Mouse (Mus musculus): Measurements from ENCODE around the gene Pola1. TPM values are rescaled to one million over a fixed set of nuclear protein-coding genes. Genes with fewer than 3 reads are reported as not detected.

Gene Pola1
- polyA plus RNA-seq, 1 experiment, result 1.7 TPM

GRCm38 (mm10) chrX:93650738-93651137 is 18.8 kb upstream of the Pola1 start:
- H3K4me1 ChIP-seq (ENCODE audit: control insufficient read depth, insufficient read depth, low read length), result no peaks in the 10 kb centered on the region

GRCm38 (mm10) chrX:93644022-93644421 is 12.1 kb upstream of the Pola1 start:
- no peaks in the 10 kb centered on the region for H3K4me1 ChIP-seq (ENCODE audit: control insufficient read depth, insufficient read depth, low read length)
- TF ChIP-seq CTCF (IDR thresholded peaks at IDR 0.05; ENCODE audit: extremely low read depth, insufficient read depth, low read length), result no peak
- TF ChIP-seq POLR2A (IDR thresholded peaks at IDR 0.05; ENCODE audit: extremely low read depth, insufficient read depth, low read length), result no peak

More at GRCm38 (mm10) chrX:93650738-93651137, 18.8 kb upstream of the Pola1 start:
- Histone ChIP-seq H3K4me3 (ENCODE audit: insufficient read depth, low read length) (no peak overlapping the region), H3K27ac (ENCODE audit: insufficient read depth, low read length) (no peak overlapping the region)
- no peak for TF ChIP-seq CTCF (IDR thresholded peaks at IDR 0.05; ENCODE audit: extremely low read depth, insufficient read depth, low read length)
- TF ChIP-seq POLR2A (IDR thresholded peaks at IDR 0.05; ENCODE audit: extremely low read depth, insufficient read depth, low read length), result no peak

GRCm38 (mm10) chrX:93643600-93643999 is 11.6 kb upstream of the Pola1 start:
- Histone ChIP-seq H3K27ac (ENCODE audit: insufficient read depth, low read length) (no peak overlapping the region), H3K4me1 (ENCODE audit: control insufficient read depth, insufficient read depth, low read length) (no peaks in the 10 kb centered on the region), H3K4me3 (ENCODE audit: insufficient read depth, low read length) (no peak overlapping the region)
- no peak for TF ChIP-seq CTCF (IDR thresholded peaks at IDR 0.05; ENCODE audit: extremely low read depth, insufficient read depth, low read length)
- TF ChIP-seq POLR2A (IDR thresholded peaks at IDR 0.05; ENCODE audit: extremely low read depth, insufficient read depth, low read length), result no peak

More at GRCm38 (mm10) chrX:93644022-93644421, 12.1 kb upstream of the Pola1 start:
- Histone ChIP-seq H3K4me3 (ENCODE audit: insufficient read depth, low read length) (no peak overlapping the region), H3K27ac (ENCODE audit: insufficient read depth, low read length) (no peak overlapping the region)

- TF ChIP-seq CTCF (IDR thresholded peaks at IDR 0.05; ENCODE audit: extremely low read depth, insufficient read depth, low read length), result no peak
- Histone ChIP-seq H3K27ac (ENCODE audit: insufficient read depth, low read length) (no peak overlapping the region), H3K4me1 (ENCODE audit: control insufficient read depth, insufficient read depth, low read length) (no peaks in the 10 kb centered on the region), H3K4me3 (ENCODE audit: insufficient read depth, low read length) (no peak overlapping the region)
Observed at GRCm38 (mm10) chrX:93634861-93635375, 3.0 kb upstream of the Pola1 start.

GRCm38 (mm10) chrX:93630256-93630655 is 1.7 kb downstream of the Pola1 start:
- no peak overlapping the region for H3K27ac ChIP-seq (ENCODE audit: insufficient read depth, low read length)
- TF ChIP-seq CTCF (IDR thresholded peaks at IDR 0.05; ENCODE audit: extremely low read depth, insufficient read depth, low read length) (no peak), POLR2A (IDR thresholded peaks at IDR 0.05; ENCODE audit: extremely low read depth, insufficient read depth, low read length) (no peak)
- no peaks in the 10 kb centered on the region for H3K4me1 ChIP-seq (ENCODE audit: control insufficient read depth, insufficient read depth, low read length)
- no peak overlapping the region for H3K4me3 ChIP-seq (ENCODE audit: insufficient read depth, low read length)

GRCm38 (mm10) chrX:93602214-93602613 is 29.7 kb downstream of the Pola1 start:
- no peaks in the 10 kb centered on the region for H3K4me1 ChIP-seq (ENCODE audit: control insufficient read depth, insufficient read depth, low read length)
- H3K4me3 ChIP-seq (ENCODE audit: insufficient read depth, low read length), result no peak overlapping the region
- TF ChIP-seq POLR2A (IDR thresholded peaks at IDR 0.05; ENCODE audit: extremely low read depth, insufficient read depth, low read length) (no peak), CTCF (IDR thresholded peaks at IDR 0.05; ENCODE audit: extremely low read depth, insufficient read depth, low read length) (no peak)
- H3K27ac ChIP-seq (ENCODE audit: insufficient read depth, low read length), result no peak overlapping the region

GRCm38 (mm10) chrX:93594283-93594682 is 37.7 kb downstream of the Pola1 start:
- TF ChIP-seq CTCF (IDR thresholded peaks at IDR 0.05; ENCODE audit: extremely low read depth, insufficient read depth, low read length), result no peak
- no peak for TF ChIP-seq POLR2A (IDR thresholded peaks at IDR 0.05; ENCODE audit: extremely low read depth, insufficient read depth, low read length)
- no peak overlapping the region for H3K4me3 ChIP-seq (ENCODE audit: insufficient read depth, low read length)
- no peaks in the 10 kb centered on the region for H3K4me1 ChIP-seq (ENCODE audit: control insufficient read depth, insufficient read depth, low read length)
- H3K27ac ChIP-seq (ENCODE audit: insufficient read depth, low read length), result no peak overlapping the region

GRCm38 (mm10) chrX:93580931-93581330 is 51.0 kb downstream of the Pola1 start:
- Histone ChIP-seq H3K4me3 (ENCODE audit: insufficient read depth, low read length) (no peak overlapping the region), H3K4me1 (ENCODE audit: control insufficient read depth, insufficient read depth, low read length) (no peaks in the 10 kb centered on the region), H3K27ac (ENCODE audit: insufficient read depth, low read length) (no peak overlapping the region)
- TF ChIP-seq POLR2A (IDR thresholded peaks at IDR 0.05; ENCODE audit: extremely low read depth, insufficient read depth, low read length) (no peak), CTCF (IDR thresholded peaks at IDR 0.05; ENCODE audit: extremely low read depth, insufficient read depth, low read length) (no peak)

GRCm38 (mm10) chrX:93557171-93557570 is 74.8 kb downstream of the Pola1 start:
- H3K4me3 ChIP-seq (ENCODE audit: insufficient read depth, low read length), result no peak overlapping the region
- no peaks in the 10 kb centered on the region for H3K4me1 ChIP-seq (ENCODE audit: control insufficient read depth, insufficient read depth, low read length)
- H3K27ac ChIP-seq (ENCODE audit: insufficient read depth, low read length), result no peak overlapping the region
- TF ChIP-seq POLR2A (IDR thresholded peaks at IDR 0.05; ENCODE audit: extremely low read depth, insufficient read depth, low read length), result no peak
- TF ChIP-seq CTCF (IDR thresholded peaks at IDR 0.05; ENCODE audit: extremely low read depth, insufficient read depth, low read length), result no peak

- TF ChIP-seq POLR2A (IDR thresholded peaks at IDR 0.05; ENCODE audit: extremely low read depth, insufficient read depth, low read length) (no peak), CTCF (IDR thresholded peaks at IDR 0.05; ENCODE audit: extremely low read depth, insufficient read depth, low read length) (no peak)
- Histone ChIP-seq H3K4me3 (ENCODE audit: insufficient read depth, low read length) (no peak overlapping the region), H3K4me1 (ENCODE audit: control insufficient read depth, insufficient read depth, low read length) (no peaks in the 10 kb centered on the region), H3K27ac (ENCODE audit: insufficient read depth, low read length) (no peak overlapping the region)
Observed at GRCm38 (mm10) chrX:93539779-93540178, 92.2 kb downstream of the Pola1 start.
